Mouse (Mus musculus): ENCODE data around the gene Ccl6.

DNA sequence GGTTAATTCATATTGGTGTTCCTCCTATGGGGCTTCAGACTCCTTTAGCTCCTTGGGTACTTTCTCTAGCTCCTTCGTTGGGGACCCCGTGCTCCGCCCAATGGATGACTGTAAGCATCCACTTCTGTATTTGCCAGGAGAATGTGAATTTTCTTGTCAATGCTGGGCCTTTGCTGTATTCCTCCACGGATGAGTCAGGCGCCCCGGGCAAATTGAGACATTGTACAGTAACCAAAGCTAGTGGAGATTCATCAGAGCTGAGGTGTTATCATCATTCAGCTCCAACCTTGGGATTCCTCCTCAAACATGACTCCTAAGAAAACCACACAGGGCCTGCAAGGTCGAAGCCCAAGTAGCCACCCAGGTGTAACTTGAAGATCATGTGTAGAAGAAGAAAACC lies 4.9 kb upstream of the Ccl6 start:
- TF ChIP-seq CTCF (IDR thresholded peaks at IDR 0.05; ENCODE audit: extremely low read depth, insufficient read depth, low read length), result no peak
- TF ChIP-seq POLR2A (IDR thresholded peaks at IDR 0.05; ENCODE audit: extremely low read depth, insufficient read depth, low read length), result no peak

All from cortical plate, adult 2 months (tissue).